Mouse (Mus musculus) G1E (cell line): ENCODE data around the gene Map6.

ENCODE experiments used
- CTCF ChIP-seq: IDR thresholded peaks from 2 replicates; pipeline ENCODE4 v1.5.1; 2012; ENCODE audit warnings: low read depth, low read length, inconsistent platforms, mixed read lengths
- GATA1 ChIP-seq: IDR thresholded peaks from 2 replicates; pipeline ENCODE4 v1.6.1; 2012; ENCODE audit warnings: borderline replicate concordance, low read length, inconsistent platforms, mixed read lengths
- TAL1 ChIP-seq: conservative IDR thresholded peaks from 2 replicates; pipeline ENCODE4 v1.6.1; 2012; ENCODE audit warnings: low read depth, low read length, inconsistent platforms, mixed read lengths

- TF ChIP-seq CTCF, result no peak
- TF ChIP-seq GATA1, result no peak
- TF ChIP-seq TAL1, result no peak
Measured at GRCm38 (mm10) chr7:99235657-99236056, 31.6 kb upstream of the Map6 start.
